Mouse (Mus musculus): ENCODE measurements around the gene Il1r2. TPM values are rescaled to one million over a fixed set of nuclear protein-coding genes. Genes with fewer than 3 reads are reported as not detected.

The Il1r2 gene
- polyA plus RNA-seq (2012; rRNA removed): 0.26 and 0.38 TPM in 2 replicates

GRCm38 (mm10) chr1:40073779-40074178, at the start of gene Il1r2:
Gene Il1r2, plus strand, starts transcription at chr1:40074079.
- Histone ChIP-seq H3K4me3 (ENCODE audit: insufficient read depth, low read length) (no peak within 1 kb of the TSS), H3K27ac (ENCODE audit: insufficient read depth, low read length) (no peak within 1 kb of the TSS), H3K4me1 (ENCODE audit: control insufficient read depth, insufficient read depth, low read length) (no peaks in the 10 kb centered on the region)
- no peak for TF ChIP-seq CTCF (IDR thresholded peaks at IDR 0.05; ENCODE audit: extremely low read depth, insufficient read depth, low read length)
- TF ChIP-seq POLR2A (IDR thresholded peaks at IDR 0.05; ENCODE audit: extremely low read depth, insufficient read depth, low read length): no peak

- TF ChIP-seq POLR2A (IDR thresholded peaks at IDR 0.05; ENCODE audit: extremely low read depth, insufficient read depth, low read length): no peak
- no peak for TF ChIP-seq CTCF (IDR thresholded peaks at IDR 0.05; ENCODE audit: extremely low read depth, insufficient read depth, low read length)
- Histone ChIP-seq H3K27ac (ENCODE audit: insufficient read depth, low read length) (0 out of 2 replicates have a peak overlapping the region, but pooled peaks have one; percentile 16), H3K4me3 (ENCODE audit: insufficient read depth, low read length) (no peak overlapping the region), H3K4me1 (ENCODE audit: control insufficient read depth, insufficient read depth, low read length) (peaks cover 12% of the 10 kb centered on the region)
Measured at GRCm38 (mm10) chr1:40024554-40025320, 49.1 kb upstream of the Il1r2 start.

GRCm38 (mm10) chr1:40025416-40025815, 48.5 kb upstream of the Il1r2 start:
- Histone ChIP-seq H3K4me3 (ENCODE audit: insufficient read depth, low read length) (no peak overlapping the region), H3K27ac (ENCODE audit: insufficient read depth, low read length) (no peak overlapping the region), H3K4me1 (ENCODE audit: control insufficient read depth, insufficient read depth, low read length) (peaks cover 12% of the 10 kb centered on the region)
- TF ChIP-seq POLR2A (IDR thresholded peaks at IDR 0.05; ENCODE audit: extremely low read depth, insufficient read depth, low read length): no peak
- no peak for TF ChIP-seq CTCF (IDR thresholded peaks at IDR 0.05; ENCODE audit: extremely low read depth, insufficient read depth, low read length)

- Histone ChIP-seq H3K27ac (ENCODE audit: insufficient read depth, low read length) (no peak overlapping the region), H3K4me1 (ENCODE audit: control insufficient read depth, insufficient read depth, low read length) (peaks cover 10% of the 10 kb centered on the region), H3K4me3 (ENCODE audit: insufficient read depth, low read length) (no peak overlapping the region)
- TF ChIP-seq CTCF (IDR thresholded peaks at IDR 0.05; ENCODE audit: extremely low read depth, insufficient read depth, low read length) (no peak), POLR2A (IDR thresholded peaks at IDR 0.05; ENCODE audit: extremely low read depth, insufficient read depth, low read length) (no peak)
Measured at GRCm38 (mm10) chr1:40027116-40027620, 46.7 kb upstream of the Il1r2 start.

GRCm38 (mm10) chr1:40028207-40028998, 45.5 kb upstream of the Il1r2 start:
- peaks cover 6% of the 10 kb centered on the region for H3K4me1 ChIP-seq (ENCODE audit: control insufficient read depth, insufficient read depth, low read length)
- H3K27ac ChIP-seq (ENCODE audit: insufficient read depth, low read length): no peak overlapping the region
- TF ChIP-seq POLR2A (IDR thresholded peaks at IDR 0.05; ENCODE audit: extremely low read depth, insufficient read depth, low read length): no peak
- TF ChIP-seq CTCF (IDR thresholded peaks at IDR 0.05; ENCODE audit: extremely low read depth, insufficient read depth, low read length): no peak
- no peak overlapping the region for H3K4me3 ChIP-seq (ENCODE audit: insufficient read depth, low read length)

- Histone ChIP-seq H3K4me3 (ENCODE audit: insufficient read depth, low read length) (no peak overlapping the region), H3K27ac (ENCODE audit: insufficient read depth, low read length) (no peak overlapping the region), H3K4me1 (ENCODE audit: control insufficient read depth, insufficient read depth, low read length) (peaks cover 1% of the 10 kb centered on the region; the same call in 1 of the 2 replicates)
- no peak for TF ChIP-seq CTCF (IDR thresholded peaks at IDR 0.05; ENCODE audit: extremely low read depth, insufficient read depth, low read length)
- no peak for TF ChIP-seq POLR2A (IDR thresholded peaks at IDR 0.05; ENCODE audit: extremely low read depth, insufficient read depth, low read length)
Measured at GRCm38 (mm10) chr1:40029597-40029996, 44.3 kb upstream of the Il1r2 start.

GRCm38 (mm10) chr1:40030287-40030975, 43.4 kb upstream of the Il1r2 start:
- Histone ChIP-seq H3K4me3 (ENCODE audit: insufficient read depth, low read length) (no peak overlapping the region), H3K4me1 (ENCODE audit: control insufficient read depth, insufficient read depth, low read length) (peaks cover under 1% of the 10 kb centered on the region; the same call in 1 of the 2 replicates), H3K27ac (ENCODE audit: insufficient read depth, low read length) (no peak overlapping the region)
- TF ChIP-seq CTCF (IDR thresholded peaks at IDR 0.05; ENCODE audit: extremely low read depth, insufficient read depth, low read length) (no peak), POLR2A (IDR thresholded peaks at IDR 0.05; ENCODE audit: extremely low read depth, insufficient read depth, low read length) (no peak)

- no peak overlapping the region for H3K4me3 ChIP-seq (ENCODE audit: insufficient read depth, low read length)
- no peaks in the 10 kb centered on the region for H3K4me1 ChIP-seq (ENCODE audit: control insufficient read depth, insufficient read depth, low read length)
- TF ChIP-seq POLR2A (IDR thresholded peaks at IDR 0.05; ENCODE audit: extremely low read depth, insufficient read depth, low read length) (no peak), CTCF (IDR thresholded peaks at IDR 0.05; ENCODE audit: extremely low read depth, insufficient read depth, low read length) (no peak)
- no peak overlapping the region for H3K27ac ChIP-seq (ENCODE audit: insufficient read depth, low read length)
Measured at GRCm38 (mm10) chr1:40030976-40031356, 42.9 kb upstream of the Il1r2 start.

- H3K4me3 ChIP-seq (ENCODE audit: insufficient read depth, low read length): no peak overlapping the region
- TF ChIP-seq POLR2A (IDR thresholded peaks at IDR 0.05; ENCODE audit: extremely low read depth, insufficient read depth, low read length) (no peak), CTCF (IDR thresholded peaks at IDR 0.05; ENCODE audit: extremely low read depth, insufficient read depth, low read length) (no peak)
- H3K4me1 ChIP-seq (ENCODE audit: control insufficient read depth, insufficient read depth, low read length): no peaks in the 10 kb centered on the region
- H3K27ac ChIP-seq (ENCODE audit: insufficient read depth, low read length): no peak overlapping the region
Measured at GRCm38 (mm10) chr1:40031626-40032025, 42.3 kb upstream of the Il1r2 start.

Data from cortical plate, adult 2 months (tissue).